Comparison of ENCODE assay signal across 9 mouse cellular contexts in the genomic region with DNA sequence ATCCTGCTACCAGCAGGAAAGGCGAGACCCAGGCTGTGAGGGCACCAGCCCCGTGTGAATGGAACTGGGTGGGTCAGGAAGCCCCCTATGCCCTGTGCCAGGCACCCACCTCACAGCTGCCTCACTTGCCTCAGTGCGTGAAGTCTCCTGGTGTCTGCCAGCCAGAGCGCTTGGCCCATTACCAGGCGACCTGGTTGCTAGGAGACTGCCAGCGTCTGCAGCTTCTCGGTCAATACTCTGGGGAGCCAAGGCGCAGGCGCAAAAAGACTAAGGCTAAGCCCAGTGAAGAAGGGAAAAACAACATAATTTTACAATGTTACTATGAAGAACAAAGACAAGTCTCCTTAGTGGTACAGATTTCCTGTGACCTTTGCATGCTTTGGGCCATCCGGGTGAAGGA. TPM values are rescaled to one million over a fixed set of nuclear protein-coding genes. Genes with fewer than 3 reads are reported as not detected.
DNase-seq lines count a peak whose midpoint lies in the region; ATAC-seq lines count a peak whose summit lies in the region.
"Had no signal": no experiment of that assay in that cellular context is flagged by ENCODE, and none has a peak within 500 bp of the region (broad histone marks: within the 10 kb centered on the region; RNA-seq: fewer than 3 reads in every experiment).

A gene (minus strand): TSS at position 192 of the 400 bp plus-strand sequence.

- peak within 1 kb of the TSS; percentile 46 for H3K4me2 ChIP-seq in forebrain, embryonic 13.5 days
- peak within 1 kb of the TSS; percentile 35 for H3K4me2 ChIP-seq in midbrain, embryonic 12.5 days (replicated peaks)

- H3K27ac ChIP-seq in forebrain, embryonic 13.5 days = peak within 1 kb of the TSS; percentile 65; the same call in 1 of the 2 replicates
- H3K27ac ChIP-seq in hindbrain, embryonic 10.5 days = peak within 1 kb of the TSS; percentile 66
- peak within 1 kb of the TSS; percentile 56 for H3K27ac ChIP-seq in midbrain, embryonic 12.5 days (replicated peaks)

- H3K9ac ChIP-seq in forebrain, embryonic 13.5 days = 0 out of 2 replicates have a peak within 1 kb of the TSS, but pooled peaks have one; percentile 12
- no peak within 1 kb of the TSS for H3K9ac ChIP-seq in midbrain, embryonic 12.5 days (replicated peaks)

- H3K4me3 ChIP-seq in forebrain, embryonic 13.5 days = no peak within 1 kb of the TSS
- no peak within 1 kb of the TSS for H3K4me3 ChIP-seq in hindbrain, embryonic 10.5 days
- H3K4me3 ChIP-seq in midbrain, embryonic 12.5 days = no peak within 1 kb of the TSS

- no peaks in the 10 kb centered on the region for H3K9me3 ChIP-seq in forebrain, embryonic 13.5 days (replicated peaks)
- H3K9me3 ChIP-seq in hindbrain, embryonic 10.5 days = no peaks in the 10 kb centered on the region
- H3K9me3 ChIP-seq in midbrain, embryonic 12.5 days = no peaks in the 10 kb centered on the region

- H3K4me1 ChIP-seq in forebrain, embryonic 13.5 days = peaks cover 23% of the 10 kb centered on the region
- H3K4me1 ChIP-seq in hindbrain, embryonic 10.5 days (replicated peaks) = peaks cover 45% of the 10 kb centered on the region
- H3K4me1 ChIP-seq in midbrain, embryonic 12.5 days = peaks cover 28% of the 10 kb centered on the region

- DNase-seq in Muller cell, postnatal 12 days (ENCODE audit: inconsistent ontology term) = peak; percentile 62
- peak; percentile 75 for DNase-seq in brain, embryonic 18.5 days (ENCODE audit: low read depth, low spot score)
- DNase-seq in hindbrain, embryonic 10.5 days (ENCODE audit: low spot score) = peak; percentile 76
- peak; percentile 59 for DNase-seq in left cerebral cortex, adult 11 months (ENCODE audit: low spot score)
- peak; percentile 54 for DNase-seq in skeletal muscle tissue, adult 2 months (ENCODE audit: low read depth, low spot score)

- 20% methylated on average over 10 of the region's 10 CpGs for WGBS in forebrain, embryonic 13.5 days
- 19% methylated on average over 10 of the region's 10 CpGs for WGBS in hindbrain, embryonic 10.5 days
- WGBS in midbrain, embryonic 12.5 days = 22% methylated on average over 10 of the region's 10 CpGs

- H3K27me3 ChIP-seq in forebrain, embryonic 13.5 days = no peaks in the 10 kb centered on the region
- peaks cover 8% of the 10 kb centered on the region; the same call in 1 of the 2 replicates for H3K27me3 ChIP-seq in hindbrain, embryonic 10.5 days (ENCODE audit: insufficient read depth, poor library complexity, severe bottlenecking)
- H3K27me3 ChIP-seq in midbrain, embryonic 12.5 days = peaks cover 13% of the 10 kb centered on the region

- peak; percentile 71 for ATAC-seq in forebrain, embryonic 13.5 days
- ATAC-seq in midbrain, embryonic 12.5 days (ENCODE audit: low FRiP score, low read depth) = peak; percentile 38; the same call in 1 of the 2 replicates
- ATAC-seq in activated CD4-positive, CD25-positive, alpha-beta regulatory T cell, adult 4 months = no peak

- H3K36me3 ChIP-seq in forebrain, embryonic 13.5 days (ENCODE audit: poor library complexity, severe bottlenecking) = no peaks in the 10 kb centered on the region
- no peaks in the 10 kb centered on the region for H3K36me3 ChIP-seq in hindbrain, embryonic 10.5 days
- H3K36me3 ChIP-seq in midbrain, embryonic 12.5 days = no peaks in the 10 kb centered on the region

RNA-seq across cellular contexts. Expression of the gene that starts here (rescaled TPM):
- 0.31 and 0.67 TPM in 2 replicates for polyA plus RNA-seq in forebrain, embryonic 13.5 days (2015; fragmentation: Nextera tagmentation; extraction: Ambion mirVana)
- polyA plus RNA-seq in hindbrain, embryonic 10.5 days (2016; fragmentation: Nextera tagmentation; extraction: Ambion mirVana) = 0.20 and 1.0 TPM in 2 replicates
- polyA plus RNA-seq in midbrain, embryonic 12.5 days (2016; fragmentation: Nextera tagmentation; extraction: Ambion mirVana) = 0.35 TPM in 1 of 2 replicates, not detected in the other
- not detected for polyA plus RNA-seq in activated CD4-positive, CD25-positive, alpha-beta regulatory T cell, adult 4 months (2017; shearing (Covaris generic))
- polyA plus RNA-seq: liver, embryonic 16.5 days had no signal

Comparison
In these comparisons a context has a peak if more than half of its experiments do, and no peak if none do; other contexts are left out.
1. Peak in ATAC-seq, H3K27ac ChIP-seq, H3K9ac ChIP-seq and H3K4me2 ChIP-seq in forebrain, embryonic 13.5 days; RNA of the gene not detected or under 1 TPM.
2. Peak in ATAC-seq, H3K27ac ChIP-seq and H3K4me2 ChIP-seq in midbrain, embryonic 12.5 days; RNA of the gene not detected or under 1 TPM.